ENCODE assay signal across 12 mouse cellular contexts in genomic region chr8:91380796-91381542, GRCm38 (mm10).
DNase-seq lines count a peak whose midpoint lies in the region; ATAC-seq and TF ChIP-seq lines count a peak whose summit lies in the region.
"Had no signal": no experiment of that assay in that cellular context is flagged by ENCODE, and none has a peak within 500 bp of the region (broad histone marks: within the 10 kb centered on the region; RNA-seq: fewer than 3 reads in every experiment).

No protein-coding gene starts in this region.

- no peak for TF ChIP-seq EP300 in stomach, postnatal 0 days (optimal IDR thresholded peaks at IDR 0.05)

- whole genome bisulfite sequencing in heart, embryonic 12.5 days, result 15% methylated on average over 10 of the region's 10 CpGs
- WGBS in midbrain, embryonic 16.5 days, result 23% methylated on average over 10 of the region's 10 CpGs
- WGBS in midbrain, embryonic 11.5 days, result 17% methylated on average over 10 of the region's 10 CpGs
- 31% methylated on average over 10 of the region's 10 CpGs for WGBS in intestine, embryonic 15.5 days
- 34% methylated on average over 10 of the region's 10 CpGs for WGBS in stomach, postnatal 0 days

- H3K4me2 ChIP-seq in heart, embryonic 12.5 days, result peak overlapping the region; percentile 44
- H3K4me2 ChIP-seq in midbrain, embryonic 16.5 days (ENCODE audit: low read length), result peak overlapping the region; percentile 23; the same call in 1 of the 2 replicates
- H3K4me2 ChIP-seq in midbrain, embryonic 11.5 days, result no peak overlapping the region
- H3K4me2 ChIP-seq in intestine, embryonic 15.5 days (replicated peaks), result no peak overlapping the region
- H3K4me2 ChIP-seq in stomach, postnatal 0 days (replicated peaks; ENCODE audit: low read depth), result no peak overlapping the region

- no peaks in the 10 kb centered on the region for H3K36me3 ChIP-seq in heart, embryonic 12.5 days
- H3K36me3 ChIP-seq in midbrain, embryonic 16.5 days (ENCODE audit: control insufficient read depth, insufficient read depth, low read length), result no peaks in the 10 kb centered on the region
- H3K36me3 ChIP-seq in midbrain, embryonic 11.5 days (ENCODE audit: control insufficient read depth, insufficient read depth, low read length), result no peaks in the 10 kb centered on the region
- H3K36me3 ChIP-seq in intestine, embryonic 15.5 days, result no peaks in the 10 kb centered on the region
- H3K36me3 ChIP-seq in stomach, postnatal 0 days (ENCODE audit: control insufficient read depth, insufficient read depth, low read length), result no peaks in the 10 kb centered on the region

- no peak for DNase-seq in heart, adult 8-10 months (ENCODE audit: low spot score)
- no peak for DNase-seq in midbrain, embryonic 11.5 days (ENCODE audit: low spot score, missing footprints)
- no peak for DNase-seq in stomach, postnatal 0 days (ENCODE audit: low spot score)
- no peak for DNase-seq in layer of hippocampus, postnatal 10 days (ENCODE audit: low spot score in 2 of 2)
- DNase-seq in cerebellum, postnatal 10 days, result no peak
- DNase-seq: kidney, postnatal 4 days; right cerebral cortex, postnatal 25 days had no signal

- H3K27me3 ChIP-seq in heart, embryonic 12.5 days (replicated peaks), result no peaks in the 10 kb centered on the region
- no peaks in the 10 kb centered on the region for H3K27me3 ChIP-seq in midbrain, embryonic 16.5 days (ENCODE audit: control insufficient read depth, insufficient read depth, low read depth, low read length)
- peaks cover 6% of the 10 kb centered on the region; the same call in 1 of the 2 replicates for H3K27me3 ChIP-seq in midbrain, embryonic 11.5 days (ENCODE audit: control insufficient read depth, insufficient read depth, low read length)
- no peaks in the 10 kb centered on the region for H3K27me3 ChIP-seq in intestine, embryonic 15.5 days (replicated peaks)
- no peaks in the 10 kb centered on the region for H3K27me3 ChIP-seq in stomach, postnatal 0 days (ENCODE audit: control insufficient read depth, insufficient read depth, low read length)
- H3K27me3 ChIP-seq: CH12.LX had no signal

- peaks cover 49% of the 10 kb centered on the region for H3K4me1 ChIP-seq in heart, embryonic 12.5 days (replicated peaks)
- peaks cover 14% of the 10 kb centered on the region for H3K4me1 ChIP-seq in midbrain, embryonic 16.5 days (ENCODE audit: control insufficient read depth, insufficient read depth, low read length)
- peaks cover 43% of the 10 kb centered on the region for H3K4me1 ChIP-seq in midbrain, embryonic 11.5 days (ENCODE audit: control insufficient read depth, insufficient read depth, low read length)
- H3K4me1 ChIP-seq in intestine, embryonic 15.5 days (replicated peaks), result peaks cover 19% of the 10 kb centered on the region
- 0 out of 2 replicates have a peak, but pooled peaks cover 3% of the 10 kb centered on the region for H3K4me1 ChIP-seq in stomach, postnatal 0 days (replicated peaks; ENCODE audit: control insufficient read depth, insufficient read depth)

- no peak for ATAC-seq in heart, embryonic 12.5 days (ENCODE audit: insufficient number of reproducible peaks, low FRiP score)
- no peak for ATAC-seq in midbrain, embryonic 16.5 days
- no peak for ATAC-seq in midbrain, embryonic 11.5 days (ENCODE audit: low FRiP score)
- ATAC-seq in intestine, embryonic 15.5 days, result peak; percentile 44
- peak; percentile 10; the same call in 1 of the 2 replicates for ATAC-seq in stomach, postnatal 0 days (ENCODE audit: low FRiP score, low TSS enrichment)

- peak overlapping the region; percentile 48; the same call in 1 of the 2 replicates for H3K27ac ChIP-seq in heart, embryonic 12.5 days (ENCODE audit: poor library complexity, severe bottlenecking)
- no peak overlapping the region for H3K27ac ChIP-seq in midbrain, embryonic 16.5 days (ENCODE audit: low read length)
- H3K27ac ChIP-seq in midbrain, embryonic 11.5 days (ENCODE audit: low read depth, low read length), result no peak overlapping the region
- no peak overlapping the region for H3K27ac ChIP-seq in intestine, embryonic 15.5 days
- H3K27ac ChIP-seq in stomach, postnatal 0 days (replicated peaks), result peak overlapping the region; percentile 77

- H3K9me3 ChIP-seq in heart, embryonic 12.5 days (replicated peaks), result no peaks in the 10 kb centered on the region
- no peaks in the 10 kb centered on the region for H3K9me3 ChIP-seq in midbrain, embryonic 16.5 days (replicated peaks; ENCODE audit: control insufficient read depth, low read length, poor library complexity, severe bottlenecking)
- H3K9me3 ChIP-seq in midbrain, embryonic 11.5 days (ENCODE audit: control insufficient read depth, low read length), result no peaks in the 10 kb centered on the region
- no peaks in the 10 kb centered on the region for H3K9me3 ChIP-seq in intestine, embryonic 15.5 days
- H3K9me3 ChIP-seq in stomach, postnatal 0 days (ENCODE audit: control insufficient read depth, low read length), result no peaks in the 10 kb centered on the region

- H3K9ac ChIP-seq in heart, embryonic 12.5 days, result no peak overlapping the region; the same call in 1 of the 2 replicates
- peak overlapping the region; percentile 26; the same call in 1 of the 2 replicates for H3K9ac ChIP-seq in midbrain, embryonic 16.5 days (ENCODE audit: low read depth, low read length)
- no peak overlapping the region for H3K9ac ChIP-seq in midbrain, embryonic 11.5 days (ENCODE audit: low read length)
- no peak overlapping the region for H3K9ac ChIP-seq in intestine, embryonic 15.5 days
- no peak overlapping the region for H3K9ac ChIP-seq in stomach, postnatal 0 days (ENCODE audit: low read length)

- TF ChIP-seq CTCF in stomach, postnatal 0 days (IDR thresholded peaks at IDR 0.05; ENCODE audit: low read depth), result no peak

- H3K4me3 ChIP-seq in heart, embryonic 12.5 days, result no peak overlapping the region
- H3K4me3 ChIP-seq in midbrain, embryonic 16.5 days (ENCODE audit: low read depth, low read length), result no peak overlapping the region
- H3K4me3 ChIP-seq in midbrain, embryonic 11.5 days (ENCODE audit: low read depth, low read length), result no peak overlapping the region
- no peak overlapping the region for H3K4me3 ChIP-seq in intestine, embryonic 15.5 days (replicated peaks)
- no peak overlapping the region for H3K4me3 ChIP-seq in stomach, postnatal 0 days (ENCODE audit: low read depth, low read length)
- H3K4me3 ChIP-seq: myocyte had no signal

Comparison
In these comparisons a context has a peak if more than half of its experiments do, and no peak if none do; other contexts are left out.
1. H3K4me2 ChIP-seq: peak in heart, embryonic 12.5 days (single experiment) and midbrain, embryonic 16.5 days (single experiment); none in midbrain, embryonic 11.5 days (single experiment), intestine, embryonic 15.5 days (single experiment) and stomach, postnatal 0 days (single experiment).
2. ATAC-seq: peak in intestine, embryonic 15.5 days (single experiment) and stomach, postnatal 0 days (single experiment); none in heart, embryonic 12.5 days (single experiment), midbrain, embryonic 16.5 days (single experiment) and midbrain, embryonic 11.5 days (single experiment).
3. H3K27ac ChIP-seq: peak in heart, embryonic 12.5 days (single experiment) and stomach, postnatal 0 days (single experiment); none in midbrain, embryonic 16.5 days (single experiment), midbrain, embryonic 11.5 days (single experiment) and intestine, embryonic 15.5 days (single experiment).